Comparison of ENCODE assay signal across 12 mouse cellular contexts in the genomic region with DNA sequence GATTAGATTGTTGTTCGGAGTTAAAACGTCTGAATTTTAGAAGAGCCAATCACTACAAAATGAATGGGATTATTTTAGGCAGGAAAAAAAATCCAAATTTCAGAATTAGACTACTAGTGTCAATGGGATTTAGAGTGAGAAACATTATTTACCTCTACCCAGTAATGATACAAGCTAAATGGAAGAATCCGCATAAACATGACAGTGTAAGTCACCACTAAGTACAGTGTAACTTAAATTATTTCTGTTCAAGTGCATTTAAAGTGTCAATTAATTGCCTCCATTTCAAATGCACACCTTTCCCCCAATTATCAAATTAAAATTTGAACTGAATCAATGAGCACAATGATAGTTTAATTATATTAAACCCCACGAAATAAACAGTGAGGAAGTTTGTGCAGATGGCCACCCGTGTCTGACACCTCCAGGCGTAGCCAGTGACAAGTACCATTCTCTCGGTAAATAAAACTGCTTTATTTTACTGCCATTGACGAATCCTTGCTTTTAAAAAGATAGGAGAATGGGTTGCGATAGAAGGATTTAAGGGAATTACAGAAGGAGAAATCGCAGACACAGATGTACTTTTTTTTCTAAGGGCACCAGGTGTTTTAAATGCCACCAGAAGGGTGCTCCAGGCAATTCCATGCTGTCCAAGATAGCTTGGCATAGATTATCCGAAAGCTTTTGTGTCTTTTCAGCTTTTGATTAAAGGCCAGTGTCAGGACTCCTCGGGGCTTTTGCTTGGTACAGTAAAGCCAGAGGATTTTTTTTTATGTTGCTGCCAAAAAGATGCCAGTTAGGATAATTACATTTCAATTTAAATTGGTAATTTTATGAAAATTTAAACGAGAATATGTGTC.
A peak's percentile ranks its signal among the peaks of the same experiment; 100 is the strongest.
DNase-seq lines count a peak whose midpoint lies in the region; ATAC-seq lines count a peak whose summit lies in the region.
"Had no signal": no experiment of that assay in that cellular context is flagged by ENCODE, and none has a peak within 500 bp of the region (broad histone marks: within the 10 kb centered on the region; RNA-seq: fewer than 3 reads in every experiment).

No protein-coding gene starts in this region.

- H3K4me1 ChIP-seq in midbrain, embryonic 12.5 days, result peaks cover 13% of the 10 kb centered on the region
- H3K4me1 ChIP-seq in heart, embryonic 11.5 days (ENCODE audit: control insufficient read depth, insufficient read depth, low read length), result no peaks in the 10 kb centered on the region
- H3K4me1 ChIP-seq: heart, embryonic 15.5 days; liver, embryonic 15.5 days had no signal

- ATAC-seq in cerebellum, adult (ENCODE audit: insufficient number of reproducible peaks, low FRiP score, low TSS enrichment), result 0 out of 2 replicates have a peak, but pooled peaks have one; percentile 36
- ATAC-seq in midbrain, embryonic 12.5 days (ENCODE audit: low FRiP score, low read depth), result peak; percentile 88
- no peak for ATAC-seq in heart, embryonic 11.5 days (replicated peaks; ENCODE audit: insufficient number of reproducible peaks, low FRiP score, low TSS enrichment)

- no peaks in the 10 kb centered on the region for H3K9me3 ChIP-seq in midbrain, embryonic 12.5 days
- no peaks in the 10 kb centered on the region for H3K9me3 ChIP-seq in heart, embryonic 11.5 days (replicated peaks; ENCODE audit: control insufficient read depth, low read length)
- H3K9me3 ChIP-seq: heart, embryonic 15.5 days; liver, embryonic 15.5 days had no signal

- H3K4me3 ChIP-seq in midbrain, embryonic 12.5 days, result no peak overlapping the region
- no peak overlapping the region for H3K4me3 ChIP-seq in heart, embryonic 11.5 days (ENCODE audit: low read depth, low read length)
- H3K4me3 ChIP-seq: erythroblast, embryonic 14.5 days; heart, embryonic 15.5 days; liver, embryonic 15.5 days had no signal

- WGBS in midbrain, embryonic 12.5 days, result 59% methylated on average over 13 of the region's 13 CpGs
- 76% methylated on average over 13 of the region's 13 CpGs for WGBS in heart, embryonic 11.5 days (ENCODE audit: insufficient replicate concordance)

- no peak overlapping the region for H3K4me2 ChIP-seq in midbrain, embryonic 12.5 days (replicated peaks)
- no peak overlapping the region for H3K4me2 ChIP-seq in heart, embryonic 11.5 days
- H3K4me2 ChIP-seq: heart, embryonic 15.5 days; liver, embryonic 15.5 days had no signal

- H3K27ac ChIP-seq in midbrain, embryonic 12.5 days (replicated peaks), result peak overlapping the region; percentile 83
- H3K27ac ChIP-seq in heart, embryonic 11.5 days (ENCODE audit: low read depth, low read length), result no peak overlapping the region
- H3K27ac ChIP-seq: heart, embryonic 15.5 days; liver, embryonic 15.5 days had no signal

- no peak overlapping the region for H3K9ac ChIP-seq in midbrain, embryonic 12.5 days (replicated peaks)
- H3K9ac ChIP-seq in heart, embryonic 11.5 days (ENCODE audit: low read depth, low read length), result no peak overlapping the region
- H3K9ac ChIP-seq: heart, embryonic 15.5 days; liver, embryonic 15.5 days had no signal

- no peaks in the 10 kb centered on the region for H3K27me3 ChIP-seq in midbrain, embryonic 12.5 days
- H3K27me3 ChIP-seq in heart, embryonic 11.5 days (ENCODE audit: control insufficient read depth, insufficient read depth, low read length), result no peaks in the 10 kb centered on the region
- H3K27me3 ChIP-seq: heart, embryonic 15.5 days; liver, embryonic 15.5 days had no signal

- no peaks in the 10 kb centered on the region for H3K36me3 ChIP-seq in midbrain, embryonic 12.5 days
- no peaks in the 10 kb centered on the region for H3K36me3 ChIP-seq in heart, embryonic 11.5 days (ENCODE audit: control insufficient read depth, insufficient read depth, low read length)
- H3K36me3 ChIP-seq: heart, embryonic 15.5 days; liver, embryonic 15.5 days had no signal

- DNase-seq in cerebellum, adult 11-12 months, result no peak
- DNase-seq in retina, postnatal 1 day, result peak; percentile 38
- no peak for DNase-seq in retina, embryonic 14.5 days (ENCODE audit: low spot score)
- DNase-seq in thymus, postnatal 10 days (ENCODE audit: low spot score in 2 of 2), result no peak
- DNase-seq in thymus, postnatal 4 days, result no peak
- DNase-seq: gastrocnemius, postnatal 14 days had no signal
